Mouse (Mus musculus) CH12.LX (cell line): ENCODE data around the gene B3gat1.

Experiments used
- CTCF ChIP-seq, 2 experiments: IDR thresholded peaks in 1 of 2; conservative IDR thresholded peaks in 1 of 2; 2 replicates each; pipeline ENCODE4 v1.5.1; 2011 to 2012; ENCODE audit warnings: low read depth in 2 of 2, low read length in 2 of 2, improper control_type of control experiment in 1 of 2, inconsistent platforms in 1 of 2, mild to moderate bottlenecking in 1 of 2, moderate library complexity in 1 of 2
- MXI1 ChIP-seq: IDR thresholded peaks from 2 replicates; pipeline ENCODE4 v1.6.1; 2011; ENCODE audit warnings: mild to moderate bottlenecking, low read depth, low read length, improper control_type of control experiment

DNA sequence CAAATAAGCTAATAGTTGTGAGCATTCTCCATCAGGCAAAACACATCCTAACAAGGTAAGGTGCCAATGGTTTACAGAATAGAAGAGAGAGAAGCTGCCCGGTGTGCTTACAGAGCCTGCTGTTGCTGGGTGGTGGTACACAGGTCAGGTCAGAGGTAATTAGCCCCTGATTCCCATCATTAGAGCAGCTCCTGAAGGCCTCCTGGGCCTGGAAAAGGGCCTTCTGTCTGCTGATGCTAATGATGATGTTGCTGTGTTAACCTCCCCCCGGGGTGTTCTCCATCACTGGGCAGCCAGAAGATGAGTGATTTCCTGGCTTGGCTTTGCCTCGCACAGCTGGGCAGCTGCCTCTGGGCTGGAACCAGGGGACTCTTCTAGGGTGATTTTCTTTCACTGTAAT is 15.1 kb upstream of the B3gat1 start:
- TF ChIP-seq CTCF (conservative IDR thresholded peaks at IDR 0.05 in 1 of 2, IDR thresholded peaks at IDR 0.05 in 1 of 2; ENCODE audit: low read depth in 2 of 2, low read length in 2 of 2) (no peak), MXI1 (no peak)
